Mouse (Mus musculus) ES-Bruce4 (cell line): Measurements from ENCODE around the gene Ccdc137. TPM values are rescaled to one million over a fixed set of nuclear protein-coding genes. Genes with fewer than 3 reads are reported as not detected.

ENCODE experiments used
- H3K27ac ChIP-seq: 2 replicates; pipeline ENCODE4 v1.5.1; 2012; ENCODE audit warnings: low read length, inconsistent platforms; ENCODE audit not compliant: insufficient read depth
- H3K27me3 ChIP-seq: 2 replicates; pipeline ENCODE4 v1.6.1; 2012; ENCODE audit warnings: mild to moderate bottlenecking, low read length, inconsistent platforms; ENCODE audit not compliant: control insufficient read depth, poor library complexity, insufficient read depth, severe bottlenecking
- H3K36me3 ChIP-seq: 2 replicates; pipeline ENCODE4 v1.6.1; 2012; ENCODE audit warnings: inconsistent platforms, mild to moderate bottlenecking, low read length, moderate library complexity; ENCODE audit not compliant: control insufficient read depth, poor library complexity, insufficient read depth, severe bottlenecking
- H3K4me1 ChIP-seq: one replicate; pipeline ENCODE4 v1.8.1; 2011; ENCODE audit warnings: low read length; ENCODE audit not compliant: control insufficient read depth, insufficient read depth
- H3K4me3 ChIP-seq: 2 replicates; pipeline ENCODE4 v1.5.1; 2011; ENCODE audit warnings: low read depth, mild to moderate bottlenecking, low read length
- H3K9ac ChIP-seq: 2 replicates; pipeline ENCODE4 v1.6.1; 2012; ENCODE audit warnings: low read depth, mild to moderate bottlenecking, inconsistent platforms; ENCODE audit not compliant: poor library complexity, severe bottlenecking
- H3K9me3 ChIP-seq: replicated peaks from 2 replicates; pipeline ENCODE4 v1.6.1; 2012; ENCODE audit warnings: mild to moderate bottlenecking, low read length, inconsistent platforms; ENCODE audit not compliant: control insufficient read depth, poor library complexity, insufficient read depth, severe bottlenecking
- CTCF ChIP-seq: IDR thresholded peaks from one replicate; pipeline ENCODE4 v1.8.1; 2011; ENCODE audit warnings: low read depth, low read length
- EP300 ChIP-seq: IDR thresholded peaks from 2 replicates; pipeline ENCODE4 v1.6.1; 2011; ENCODE audit warnings: low read depth, low read length; ENCODE audit not compliant: insufficient read depth
- POLR2A ChIP-seq: IDR thresholded peaks from one replicate; pipeline ENCODE4 v1.8.1; 2011; ENCODE audit warnings: low read length; ENCODE audit not compliant: insufficient read depth
- polyA plus RNA-seq: library from polyadenylated mRNA; stranded (reverse); fragments of >200 nt; gene quantifications from 2 replicates; pipeline ENCODE4 v1.2.4, GENCODE M21; 2011; ENCODE audit warnings: low read depth; ENCODE audit not compliant: missing spikeins, insufficient read depth, insufficient read length

Ccdc137 gene
- polyA plus RNA-seq, 1 experiment: 16.1 TPM

DNA sequence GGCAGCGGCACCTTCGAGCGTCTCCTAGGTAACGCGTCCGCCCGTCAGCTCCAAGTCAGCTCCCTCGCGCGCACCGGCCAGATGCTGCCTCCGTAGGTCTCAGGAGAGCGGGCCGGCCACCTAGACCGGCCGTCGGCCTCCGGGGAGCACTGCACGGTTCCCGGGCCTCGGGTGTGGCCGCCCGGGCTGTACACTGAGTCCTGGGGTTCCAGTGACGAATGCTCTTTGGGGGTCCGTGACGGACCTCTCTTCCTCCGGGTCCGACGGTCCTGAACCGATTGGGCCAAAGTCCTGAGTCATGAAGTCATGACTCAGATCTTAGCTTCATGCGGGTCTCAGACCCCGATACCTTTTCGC is 9.8 kb downstream of the Ccdc137 start:
- H3K36me3 ChIP-seq: no peaks in the 10 kb centered on the region
- peak overlapping the region; percentile 64 for H3K9ac ChIP-seq
- peak overlapping the region; percentile 73 for H3K4me3 ChIP-seq
- no peaks in the 10 kb centered on the region for H3K9me3 ChIP-seq
- TF ChIP-seq CTCF: no peak
- no peaks in the 10 kb centered on the region for H3K4me1 ChIP-seq
- H3K27me3 ChIP-seq: no peaks in the 10 kb centered on the region
- H3K27ac ChIP-seq: no peak overlapping the region

GRCm38 (mm10) chr11:120472052-120472451 is 14.1 kb downstream of the Ccdc137 start:
- no peaks in the 10 kb centered on the region for H3K4me1 ChIP-seq
- no peaks in the 10 kb centered on the region for H3K27me3 ChIP-seq
- no peak overlapping the region for H3K4me3 ChIP-seq
- H3K9ac ChIP-seq: no peak overlapping the region
- TF ChIP-seq EP300 (no peak), CTCF (no peak), POLR2A (no peak)
- H3K27ac ChIP-seq: no peak overlapping the region
- H3K36me3 ChIP-seq: no peaks in the 10 kb centered on the region; the same call in 1 of the 2 replicates
- no peaks in the 10 kb centered on the region for H3K9me3 ChIP-seq

- H3K4me3 ChIP-seq: peak overlapping the region; percentile 97; the same call in 1 of the 2 replicates
- peaks cover 34% of the 10 kb centered on the region for H3K36me3 ChIP-seq
Observed at GRCm38 (mm10) chr11:120483448-120483934, 25.6 kb downstream of the Ccdc137 start.

GRCm38 (mm10) chr11:120484265-120484981 is 26.5 kb downstream of the Ccdc137 start, which contains the start of gene Mrpl12:
Gene Mrpl12 (plus strand): TSS chr11:120484613.
- Histone ChIP-seq H3K9ac (peak within 1 kb of the TSS; percentile 87), H3K36me3 (peaks cover 31% of the 10 kb centered on the region), H3K4me3 (peak within 1 kb of the TSS; percentile 97), H3K9me3 (no peaks in the 10 kb centered on the region), H3K27ac (peak within 1 kb of the TSS; percentile 42), H3K27me3 (no peaks in the 10 kb centered on the region), H3K4me1 (peaks cover under 1% of the 10 kb centered on the region)
- TF ChIP-seq EP300: 0 out of 2 replicates have a peak, but pooled peaks have one; percentile 14
- peak; percentile 48 for TF ChIP-seq POLR2A
- TF ChIP-seq CTCF: no peak

More at GRCm38 (mm10) chr11:120483448-120483934, 25.6 kb downstream of the Ccdc137 start:
- Histone ChIP-seq H3K27ac (0 out of 2 replicates have a peak overlapping the region, but pooled peaks have one; percentile 42), H3K9me3 (no peaks in the 10 kb centered on the region), H3K4me1 (no peaks in the 10 kb centered on the region), H3K9ac (peak overlapping the region; percentile 87; the same call in 1 of the 2 replicates), H3K27me3 (no peaks in the 10 kb centered on the region)
- TF ChIP-seq EP300: no peak
- TF ChIP-seq CTCF: no peak
- TF ChIP-seq POLR2A: no peak

DNA sequence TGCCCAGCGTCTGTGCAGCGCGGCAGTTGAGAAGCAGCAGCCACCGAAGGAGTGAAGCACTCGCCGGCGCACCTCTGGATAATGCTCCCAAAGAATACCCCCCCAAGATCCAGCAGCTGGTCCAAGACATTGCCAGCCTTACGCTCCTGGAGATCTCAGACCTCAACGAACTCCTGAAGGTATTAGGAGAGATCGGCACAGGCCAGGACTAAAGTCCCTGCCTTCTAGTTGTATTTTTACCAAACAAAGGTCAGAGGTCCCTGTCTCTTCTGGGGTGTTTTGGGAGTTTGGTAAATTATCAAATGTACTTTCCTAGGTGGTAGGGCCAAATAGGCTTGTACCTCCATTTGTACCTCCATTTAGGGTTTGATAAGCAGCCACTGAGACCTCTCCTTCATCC is 27.3 kb downstream of the Ccdc137 start:
- Histone ChIP-seq H3K27ac (0 out of 2 replicates have a peak overlapping the region, but pooled peaks have one; percentile 5), H3K4me3 (peak overlapping the region; percentile 97), H3K9ac (peak overlapping the region; percentile 87), H3K27me3 (no peaks in the 10 kb centered on the region), H3K9me3 (no peaks in the 10 kb centered on the region), H3K4me1 (peaks cover 2% of the 10 kb centered on the region), H3K36me3 (peaks cover 32% of the 10 kb centered on the region)
- TF ChIP-seq EP300: no peak
- TF ChIP-seq POLR2A: no peak
- TF ChIP-seq CTCF: no peak

DNA sequence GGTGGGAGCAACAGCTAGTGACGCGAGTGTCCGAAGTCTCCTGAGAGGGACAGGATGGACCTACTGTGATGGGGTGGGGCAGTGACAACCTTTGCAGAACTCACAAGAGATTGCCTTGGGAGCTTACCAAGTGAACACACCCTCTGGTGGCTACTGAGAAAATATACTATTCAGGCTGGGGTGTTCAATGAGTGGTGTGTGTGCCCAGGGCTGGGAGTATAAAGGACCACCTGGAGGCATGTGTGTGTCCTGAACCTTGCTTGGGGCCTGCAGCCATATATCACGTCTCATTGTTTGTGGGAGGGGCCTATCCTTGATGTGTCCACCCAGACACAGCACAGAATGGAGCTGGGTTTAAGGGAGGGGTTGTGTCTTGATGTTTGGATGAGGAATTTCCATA is 30.6 kb downstream of the Ccdc137 start:
- peaks cover 32% of the 10 kb centered on the region for H3K36me3 ChIP-seq

More for the DNA sequence above, 30.6 kb downstream of the Ccdc137 start:
- no peak for TF ChIP-seq EP300
- TF ChIP-seq CTCF: no peak
- TF ChIP-seq POLR2A: no peak
- Histone ChIP-seq H3K9me3 (no peaks in the 10 kb centered on the region), H3K4me3 (no peak overlapping the region), H3K27ac (no peak overlapping the region), H3K27me3 (no peaks in the 10 kb centered on the region), H3K4me1 (peaks cover 2% of the 10 kb centered on the region), H3K9ac (no peak overlapping the region)
